Mouse (Mus musculus) cerebral cortex, adult 2 months (tissue): ENCODE data around the gene Slc25a35.

Source experiments
- WGBS: fragments of 180-500 bp; shearing (Covaris S2); methylation state at CpG from one replicate; pipeline ENCODE4 v1.1.7; 2018; 5-methylcytosine and 5-hydroxymethylcytosine counted together

Gene Slc25a35

DNA sequence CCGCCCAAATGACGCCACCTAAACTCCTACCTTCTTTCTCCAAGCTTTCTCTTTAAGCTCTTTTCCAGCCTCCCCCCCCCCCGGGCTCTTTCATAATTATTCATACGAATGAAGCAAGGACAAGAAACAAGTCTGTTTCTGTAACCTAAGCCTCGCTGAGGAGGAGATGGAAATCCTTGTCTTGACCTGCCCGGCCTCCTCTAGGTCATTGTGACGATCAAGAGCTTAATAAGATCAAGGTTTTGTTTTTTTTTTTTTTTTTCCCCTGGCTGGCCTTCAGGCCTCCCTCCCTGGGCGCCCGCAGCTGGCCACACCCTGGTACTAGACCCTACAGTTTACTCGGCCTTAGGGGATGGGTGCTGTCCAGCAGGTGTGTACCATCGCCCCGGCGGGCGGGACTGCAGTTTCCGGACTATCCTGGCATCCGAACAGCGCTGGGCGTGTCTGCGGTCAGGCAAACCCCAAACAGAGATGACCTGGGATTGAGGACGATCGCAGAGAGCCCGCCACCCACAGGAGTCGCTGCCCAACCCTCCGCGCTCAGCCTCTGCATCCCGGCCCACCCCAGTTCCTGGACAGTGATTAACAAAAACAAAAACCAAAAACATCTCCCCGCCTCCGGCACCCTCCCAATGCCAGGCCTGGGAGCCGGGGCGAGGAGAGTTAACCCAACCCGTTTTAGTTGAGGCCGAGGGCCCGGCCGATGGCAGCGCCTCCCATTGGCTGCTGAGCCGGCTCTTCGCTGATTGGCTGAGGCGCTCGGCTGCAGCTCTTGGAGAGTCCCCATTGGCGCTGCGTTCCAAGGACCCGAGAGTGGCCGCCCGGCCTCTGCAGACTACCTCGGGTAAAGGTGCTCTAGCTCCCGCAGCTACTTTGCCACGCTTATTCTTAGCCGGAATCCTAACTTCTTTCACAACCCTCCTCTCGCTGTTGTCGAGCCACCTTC, at the start of gene Slc25a35:
Slc25a35 (plus strand) TSS at position 795 of the 946 bp plus-strand sequence.
- WGBS, result 1% methylated on average over 50 of the region's 50 CpGs

DNA sequence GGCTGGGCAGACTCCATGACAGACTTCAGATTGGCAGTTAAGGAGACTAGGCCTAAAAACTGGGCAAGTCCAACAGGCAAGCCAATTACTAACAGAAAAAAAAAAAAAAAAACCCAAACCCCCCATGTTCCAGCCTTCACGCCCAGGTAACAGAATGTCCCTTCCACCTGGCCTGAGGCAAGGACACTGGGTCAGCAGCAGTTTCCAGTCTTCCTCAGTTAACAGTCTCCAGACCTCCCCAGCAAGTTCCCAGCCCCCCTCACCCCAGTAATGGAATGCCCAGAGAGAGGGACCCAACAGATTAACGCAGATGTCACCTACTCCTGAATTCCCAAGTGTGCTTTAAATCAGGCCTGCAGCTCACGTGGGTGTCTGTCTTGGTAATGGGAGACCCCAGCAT, 44.7 kb upstream of the Slc25a35 start:
- 84% methylated on average over 3 of the region's 3 CpGs for WGBS

DNA sequence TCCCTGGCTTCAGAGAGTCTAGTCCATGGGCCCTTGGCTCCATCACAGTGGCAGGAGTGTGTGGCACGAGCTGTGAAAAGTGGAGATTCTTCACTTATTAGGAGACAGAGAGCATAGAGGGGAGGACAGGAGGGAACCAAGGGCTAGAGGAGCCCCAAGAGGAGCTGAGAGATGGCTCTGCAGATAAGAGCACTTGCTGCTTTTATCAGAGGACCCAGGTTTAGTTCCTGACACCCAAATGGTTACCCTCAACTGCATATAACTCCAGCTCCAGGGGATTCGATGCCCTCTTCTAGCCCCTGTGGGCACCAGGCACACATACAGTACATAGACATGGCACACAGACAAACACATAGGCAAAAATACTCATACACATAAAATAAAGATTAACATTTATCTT, 43.2 kb upstream of the Slc25a35 start:
- 97% methylated on average over 2 of the region's 2 CpGs for WGBS

DNA sequence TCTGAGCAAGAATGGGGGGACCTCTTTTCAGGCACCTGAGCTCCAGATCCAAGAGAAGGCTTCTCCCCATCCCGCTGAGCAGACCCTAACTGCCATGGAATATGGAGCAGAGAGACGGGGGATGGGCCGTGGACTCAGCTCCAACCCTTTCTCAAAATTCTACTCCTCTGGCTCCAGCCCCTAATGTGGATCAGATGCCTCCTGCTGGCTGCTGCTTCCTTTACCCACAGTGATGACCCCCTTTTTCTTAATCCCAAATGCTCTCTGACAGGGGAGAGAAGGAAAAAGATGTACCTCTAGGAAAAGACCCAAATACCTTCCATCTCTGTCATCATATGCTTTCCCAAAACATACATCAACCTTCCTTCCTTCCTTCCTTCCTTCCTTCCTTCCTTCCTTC, 41.0 kb upstream of the Slc25a35 start, which contains the start of gene Odf4:
Odf4 (minus strand) TSS at position 101 of the 400 bp plus-strand sequence.
- 84% methylated on average over 3 of the region's 3 CpGs for WGBS

DNA sequence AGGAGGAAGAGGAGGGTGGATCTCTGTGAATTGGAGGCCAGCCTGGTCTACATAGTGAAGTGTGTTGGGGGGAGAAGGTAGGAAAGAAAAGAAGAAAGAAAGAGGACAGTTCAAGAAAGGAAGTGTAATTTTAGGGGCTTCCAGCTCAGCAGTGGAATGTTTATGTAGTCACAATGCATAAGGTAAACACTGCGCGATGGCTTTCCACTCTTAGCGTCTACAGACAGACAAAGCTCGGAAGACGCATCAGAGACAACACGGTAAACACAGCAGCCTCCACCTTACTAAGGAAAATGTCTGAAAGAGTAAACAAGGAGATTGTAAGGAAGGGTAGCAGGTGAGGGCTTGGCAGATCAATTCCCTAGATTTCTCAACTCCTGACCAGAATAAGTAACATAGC, 38.0 kb upstream of the Slc25a35 start:
- WGBS, result 75% methylated on average over 6 of the region's 6 CpGs

DNA sequence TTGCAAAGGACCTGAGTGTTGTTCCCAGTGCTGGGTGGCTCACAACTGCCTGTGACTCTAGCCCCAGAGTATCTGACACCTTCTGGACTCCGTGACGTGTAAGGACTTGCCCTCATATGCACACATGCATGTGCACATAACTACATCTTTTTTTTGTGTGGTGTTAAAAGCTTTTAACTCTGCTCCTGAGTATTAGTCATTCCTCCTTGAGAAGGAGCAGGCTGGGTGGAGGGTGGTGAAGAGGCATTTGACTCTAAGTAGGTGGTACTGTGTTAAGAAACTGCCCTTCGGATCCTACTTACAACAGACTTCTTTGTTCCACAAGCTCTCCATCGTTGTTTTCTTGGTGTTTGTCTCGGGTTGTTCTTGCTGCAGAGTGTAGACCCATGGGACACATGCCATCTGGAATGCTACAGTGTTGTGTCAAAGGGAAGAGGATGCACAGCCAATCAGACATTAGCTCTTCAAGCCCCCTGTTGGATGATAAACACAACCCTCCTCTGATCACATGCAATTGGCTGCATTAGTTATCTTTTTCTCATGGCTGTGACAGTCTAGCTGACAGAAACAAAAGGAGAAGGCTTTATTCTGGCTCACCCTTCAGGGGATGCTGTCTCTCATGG, 33.9 kb upstream of the Slc25a35 start:
- 57% methylated on average over 5 of the region's 5 CpGs for WGBS

DNA sequence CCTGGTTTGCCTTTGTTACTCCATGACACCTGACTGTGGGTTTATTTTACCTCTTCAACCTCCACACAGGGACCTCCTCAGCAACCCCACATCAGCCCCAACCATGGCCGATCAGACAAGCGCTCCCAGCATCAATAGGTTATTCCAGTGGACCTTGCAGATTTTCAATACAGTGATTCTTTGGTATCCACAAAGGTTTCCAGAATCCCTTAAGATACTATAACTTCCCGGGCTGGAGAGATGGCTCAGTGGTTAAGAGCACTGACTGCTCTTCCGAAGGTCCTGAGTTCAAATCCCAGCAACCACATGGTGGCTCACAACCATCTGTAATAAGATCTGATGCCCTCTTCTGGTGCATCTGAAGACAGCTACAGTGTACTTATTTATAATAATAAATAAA, 31.0 kb upstream of the Slc25a35 start:
- WGBS, result 91% methylated on average over 4 of the region's 4 CpGs

DNA sequence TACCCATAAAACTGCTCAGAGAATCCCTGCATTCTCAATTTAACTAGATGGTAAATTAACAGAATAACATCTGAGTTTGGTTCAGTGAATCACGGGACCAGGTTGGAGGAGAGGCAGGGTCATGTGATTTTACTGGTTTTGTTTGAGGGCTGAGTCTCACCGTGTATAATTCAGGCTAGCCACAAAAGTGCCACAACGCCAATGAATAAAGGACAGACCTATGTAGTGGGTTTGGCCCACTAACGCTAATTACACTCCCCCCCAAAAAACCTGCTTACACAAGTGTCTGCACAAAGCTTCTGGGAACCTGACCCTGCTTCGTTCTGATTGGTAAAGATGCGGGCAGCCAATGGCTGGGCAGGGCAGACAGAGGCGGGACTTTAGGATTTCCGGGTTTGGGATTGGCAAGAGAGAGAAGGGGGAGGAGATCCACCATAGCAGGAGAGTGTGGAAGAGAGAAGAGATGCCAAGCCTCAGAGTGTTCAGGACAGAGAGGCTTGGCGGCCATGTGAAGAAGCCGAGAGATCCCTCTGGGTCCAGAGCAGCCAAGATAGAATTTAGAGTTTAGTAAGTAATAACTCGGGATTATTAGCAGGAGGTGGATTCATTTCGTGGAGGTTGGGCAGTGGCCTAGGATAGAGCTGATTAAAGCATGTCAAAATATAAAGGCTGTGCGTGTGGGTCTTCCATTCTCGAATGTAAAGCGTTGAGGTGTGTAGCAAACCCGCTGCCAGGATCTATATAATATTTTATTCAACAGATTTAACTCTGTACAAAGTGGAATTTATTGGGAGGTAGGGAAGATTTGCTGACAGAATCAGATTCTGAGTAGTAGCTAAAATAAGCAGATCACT, 28.3 kb upstream of the Slc25a35 start:
- under 1% methylated on average over 16 of the region's 16 CpGs for WGBS

DNA sequence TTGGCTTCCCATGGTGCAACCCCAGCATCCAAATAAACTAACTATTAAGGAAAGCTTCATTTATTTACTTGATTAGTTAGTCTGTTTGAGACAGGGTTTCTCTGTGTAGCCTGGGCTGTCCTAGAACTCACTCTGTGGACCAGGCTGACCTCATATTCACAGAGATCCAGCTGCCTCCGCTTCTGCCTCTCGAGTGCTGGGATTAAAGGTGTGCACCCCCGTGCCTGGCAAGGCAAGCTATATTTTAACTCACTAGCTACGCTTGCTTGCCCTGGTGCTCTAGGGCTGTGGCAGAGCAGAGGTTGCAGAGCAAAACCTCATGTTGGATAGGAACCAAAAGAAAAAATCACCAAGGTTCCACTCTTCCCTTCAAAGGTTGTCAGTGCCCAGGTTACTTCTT, 27.4 kb upstream of the Slc25a35 start:
- WGBS, result 31% methylated on average over 4 of the region's 4 CpGs

DNA sequence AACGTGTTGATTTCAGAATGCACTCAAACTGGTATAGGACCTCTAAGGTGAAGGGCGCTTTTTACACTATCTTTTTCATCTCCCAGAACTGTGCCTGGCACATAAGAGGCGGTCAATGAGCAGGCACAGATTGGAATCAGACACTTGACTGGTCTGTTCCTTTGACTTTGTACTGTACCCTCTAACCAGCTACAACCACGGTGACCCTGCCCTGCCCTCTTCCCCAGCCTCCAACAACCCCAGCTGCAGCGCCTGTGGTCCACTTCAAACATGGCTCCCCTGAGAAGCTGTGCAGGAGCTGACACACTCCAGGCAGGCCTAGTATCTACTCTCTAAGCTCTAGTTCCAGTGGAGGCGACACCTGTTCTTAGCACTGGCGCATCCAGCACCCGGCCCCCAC, 25.2 kb upstream of the Slc25a35 start:
- 86% methylated on average over 8 of the region's 8 CpGs for WGBS

DNA sequence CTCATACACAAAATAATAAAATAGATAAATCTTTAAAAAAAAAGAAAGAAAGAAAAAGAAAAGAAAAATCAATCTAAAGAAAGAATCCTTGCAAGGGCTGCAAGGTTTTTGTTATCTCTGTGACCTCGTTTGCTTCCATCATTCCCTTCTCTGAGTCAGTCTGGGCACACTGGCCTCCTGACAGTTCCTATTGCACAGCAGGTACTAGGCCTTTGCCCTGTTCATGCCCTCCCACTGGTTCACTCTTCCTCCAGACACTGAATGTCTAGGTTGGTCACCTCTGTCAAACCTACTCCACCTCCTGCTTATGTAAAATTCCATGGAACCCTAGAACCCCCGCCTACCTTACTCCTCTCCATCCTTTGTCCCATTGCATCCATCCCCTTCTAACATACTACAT, 22.7 kb upstream of the Slc25a35 start:
- WGBS, result 89% methylated on average over 2 of the region's 2 CpGs

DNA sequence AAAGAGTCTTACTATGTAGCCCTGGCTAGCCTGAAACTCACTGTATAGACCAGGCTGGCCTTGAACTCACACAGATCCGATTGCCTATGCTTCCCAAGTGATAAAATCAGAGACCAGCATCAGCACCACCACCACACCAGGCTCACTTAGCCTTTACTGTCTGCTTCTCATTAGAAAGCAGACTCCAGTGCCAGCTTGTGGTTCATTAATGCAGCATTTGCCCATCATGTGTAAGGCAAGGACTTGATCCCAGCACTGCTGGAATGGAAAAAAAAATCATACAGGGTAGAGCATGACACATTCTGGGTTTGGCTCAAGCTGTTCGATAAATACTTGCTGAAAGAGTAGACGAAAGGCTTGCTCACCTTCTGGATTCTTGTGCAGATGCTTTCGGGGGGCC, 21.9 kb upstream of the Slc25a35 start:
- 82% methylated on average over 4 of the region's 4 CpGs for WGBS

DNA sequence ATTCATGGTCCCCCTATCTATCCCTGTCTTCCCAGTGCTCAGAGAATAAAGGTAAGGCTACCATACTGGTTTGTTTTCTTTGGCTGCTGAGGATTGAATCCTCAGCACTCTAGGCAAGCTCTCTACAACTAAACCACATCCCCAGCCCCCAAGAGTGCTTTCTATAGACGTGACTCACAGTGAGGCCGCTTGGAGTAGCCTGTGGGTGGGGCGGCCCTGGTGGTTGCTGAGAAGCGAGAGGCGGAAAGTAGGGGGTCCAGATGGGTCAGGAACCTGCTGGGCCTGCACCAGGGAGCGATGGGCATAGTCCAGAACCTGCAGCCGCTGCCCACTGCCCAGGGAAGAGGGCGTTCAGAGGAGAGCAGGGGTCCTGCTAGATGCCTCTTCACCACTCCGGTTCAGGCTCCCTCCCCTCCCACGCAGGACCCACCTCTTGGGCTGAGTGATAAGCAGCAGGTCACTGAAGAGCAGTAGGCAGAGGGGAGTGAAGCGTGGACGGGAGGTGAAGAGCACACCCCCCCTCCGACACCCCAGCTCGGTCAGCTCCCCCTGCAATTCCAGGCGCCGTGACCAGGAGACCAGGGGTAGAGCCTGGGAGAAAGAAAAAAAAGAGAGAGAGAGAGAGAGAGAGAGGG, 21.0 kb upstream of the Slc25a35 start:
- WGBS, result 25% methylated on average over 16 of the region's 16 CpGs

DNA sequence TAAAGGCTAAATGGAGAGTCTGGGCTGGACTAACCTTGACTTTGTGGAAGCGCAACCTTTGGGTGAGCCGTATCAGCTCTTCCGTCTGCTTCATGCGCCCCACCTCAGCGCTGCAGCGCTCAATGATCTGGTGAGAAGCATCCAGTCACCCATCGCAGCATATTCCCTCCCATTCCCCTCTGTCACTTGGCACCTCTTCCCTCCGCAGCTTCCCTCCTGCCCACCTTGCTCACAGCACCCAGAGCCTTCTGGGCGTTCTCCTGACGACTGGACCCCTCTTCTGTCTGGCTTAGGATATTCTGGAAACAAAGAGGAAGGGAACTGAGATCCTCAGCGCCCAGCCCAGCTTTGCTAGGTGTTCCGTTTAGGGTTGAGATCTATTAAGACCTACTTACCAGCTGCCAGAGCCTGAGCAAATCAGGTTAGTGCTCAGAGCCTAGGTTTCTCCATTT, 20.4 kb upstream of the Slc25a35 start:
- 25% methylated on average over 12 of the region's 12 CpGs for WGBS

DNA sequence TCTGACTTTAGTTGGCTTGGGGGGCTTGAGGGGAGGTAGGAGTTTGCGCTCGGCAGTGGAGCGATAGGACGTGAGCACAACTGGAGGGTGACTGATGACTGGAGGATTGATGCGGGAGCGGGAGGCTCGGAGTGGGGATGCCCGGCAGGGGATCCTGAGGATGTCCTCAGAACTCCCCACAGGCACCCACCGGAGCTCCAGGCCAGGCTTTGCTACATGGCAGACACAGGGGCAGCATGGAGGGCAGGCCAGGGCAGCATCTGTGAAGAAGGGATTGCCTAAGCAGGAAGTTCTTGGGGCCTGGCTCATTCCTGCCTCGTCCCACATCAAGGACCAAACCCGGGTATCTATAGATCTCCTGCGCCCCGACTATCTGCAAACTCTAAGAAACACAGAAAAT, 14.0 kb upstream of the Slc25a35 start:
- 41% methylated on average over 13 of the region's 13 CpGs for WGBS

DNA sequence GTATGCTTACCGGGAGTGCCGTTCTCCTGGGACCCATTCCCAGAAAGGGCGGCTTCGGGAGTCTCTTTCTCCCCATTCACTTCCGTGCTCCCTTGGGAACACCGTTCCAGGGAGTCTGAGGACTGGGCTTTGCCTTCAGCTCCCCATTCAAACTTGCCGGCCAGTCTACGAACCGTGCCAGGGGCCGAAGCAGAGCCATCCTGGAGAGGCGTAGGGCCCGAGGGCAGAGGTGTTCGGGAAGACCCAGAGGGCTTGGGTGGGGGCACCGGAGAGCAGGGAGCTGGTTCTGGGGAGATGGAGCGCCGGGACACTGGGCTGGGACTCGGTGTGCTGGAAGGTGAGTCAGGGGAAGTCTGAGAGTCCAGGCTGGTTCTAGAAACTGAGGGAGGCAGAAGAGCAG, 13.5 kb upstream of the Slc25a35 start:
- 3% methylated on average over 17 of the region's 17 CpGs for WGBS

DNA sequence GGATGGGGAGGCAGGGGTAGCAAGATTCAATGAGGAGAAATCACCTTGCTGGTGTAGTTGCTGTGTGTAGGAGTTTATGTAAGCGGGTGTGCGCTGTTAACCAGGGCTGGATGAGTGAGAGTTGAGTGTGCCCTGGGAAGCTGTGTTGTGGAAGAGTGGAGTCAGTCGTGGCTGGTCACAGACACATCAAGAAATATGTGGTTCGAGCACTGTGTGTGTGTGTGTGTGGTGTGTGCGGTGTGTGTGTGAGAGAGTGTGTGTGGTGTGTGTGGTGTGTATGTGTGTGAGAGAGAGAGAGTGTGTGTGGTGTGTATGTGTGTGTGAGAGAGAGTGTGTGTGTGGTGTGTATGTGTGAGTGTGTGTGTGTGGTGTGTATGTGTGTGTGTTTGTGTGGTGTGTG, 12.5 kb upstream of the Slc25a35 start:
- WGBS, result 53% methylated on average over 5 of the region's 5 CpGs

DNA sequence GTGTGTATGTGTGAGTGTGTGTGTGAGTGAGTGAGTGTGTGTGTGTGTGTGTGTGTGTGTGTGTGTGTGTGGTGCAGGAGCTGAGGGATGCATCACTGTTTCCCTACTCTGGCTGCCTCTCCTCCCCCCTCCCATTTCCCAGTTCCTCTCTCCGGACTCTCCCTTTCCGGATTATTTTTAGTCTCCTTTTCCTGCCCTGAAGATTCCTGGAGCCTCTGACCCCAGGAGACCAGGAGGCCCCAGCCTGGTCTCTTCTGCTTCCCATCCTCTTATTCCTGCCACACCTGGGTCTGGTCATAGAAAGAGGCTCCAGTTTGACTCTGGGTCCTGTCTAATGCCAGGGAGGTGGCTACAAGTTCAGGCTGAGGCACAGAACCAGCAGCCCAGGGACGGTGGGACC, 11.8 kb upstream of the Slc25a35 start:
- 45% methylated on average over 3 of the region's 3 CpGs for WGBS

DNA sequence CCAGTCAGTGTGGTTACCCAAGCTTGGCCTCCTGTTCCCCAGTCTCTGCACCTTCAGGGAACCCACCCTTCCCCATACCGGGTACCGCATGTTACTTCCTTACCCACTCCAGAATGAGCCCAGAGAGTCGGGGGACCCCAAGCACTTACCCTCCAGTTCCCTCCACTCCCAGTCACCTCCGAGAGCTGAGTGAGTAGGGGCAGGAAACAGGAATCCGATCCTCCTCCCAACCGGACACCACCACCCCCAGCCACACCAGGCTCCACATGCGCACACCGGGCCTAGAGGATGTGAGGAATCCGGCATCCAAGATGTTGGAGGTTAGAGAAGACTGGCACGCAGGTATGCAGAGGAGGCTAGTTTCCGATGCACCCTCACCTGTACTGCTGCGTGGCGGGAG, 11.2 kb upstream of the Slc25a35 start:
- 59% methylated on average over 13 of the region's 13 CpGs for WGBS

DNA sequence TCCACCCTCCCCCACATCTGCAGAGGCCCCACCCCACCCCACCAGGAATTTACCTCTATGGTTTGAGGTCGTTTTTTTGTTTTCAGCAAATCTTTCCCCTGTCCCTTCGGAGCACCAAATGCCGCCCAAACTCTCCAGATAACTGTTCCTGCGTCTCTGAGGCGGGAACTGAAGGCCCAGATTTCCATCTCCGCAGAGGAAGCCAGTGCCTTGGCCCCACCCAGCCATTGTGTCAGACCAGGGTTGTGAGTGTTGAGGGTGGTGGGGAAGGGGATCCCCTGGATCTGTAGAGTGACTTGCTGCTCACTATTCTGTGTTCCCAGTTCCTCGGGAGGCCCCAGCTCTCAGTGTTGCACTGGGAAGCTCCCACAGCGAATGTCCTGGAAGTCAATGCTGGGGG, 10.6 kb upstream of the Slc25a35 start, which contains the start of gene Arhgef15:
Arhgef15 (minus strand) TSS at position 173 of the 400 bp plus-strand sequence.
- WGBS, result 66% methylated on average over 8 of the region's 8 CpGs

DNA sequence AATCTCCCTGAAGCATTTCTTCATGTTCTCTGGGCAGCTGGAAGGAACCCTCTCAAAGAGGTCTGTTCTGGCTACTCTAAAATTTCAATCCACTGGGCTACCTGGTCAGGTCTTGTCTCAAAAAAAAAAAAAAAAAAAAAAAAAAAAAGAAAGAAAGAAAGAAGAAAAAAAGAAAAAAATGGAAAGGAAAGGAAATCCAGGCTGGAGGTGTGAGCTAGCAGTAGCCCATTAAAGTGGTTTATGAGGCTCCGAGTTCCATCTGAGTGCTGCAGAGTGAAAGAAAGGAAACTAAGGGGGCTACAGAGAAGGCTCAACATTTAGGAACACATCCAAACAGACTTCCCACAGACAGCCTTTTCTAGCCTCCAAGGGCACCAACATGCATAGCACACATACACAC, 10.0 kb upstream of the Slc25a35 start:
- 97% methylated on average over 1 of the region's 1 CpGs for WGBS
